Mouse (Mus musculus): ENCODE results near the gene Cd3e.

GRCm38 (mm10) chr9:45024187-45024586 is 14.8 kb upstream of the Cd3e start:
- TF ChIP-seq MAX (IDR thresholded peaks at IDR 0.05; ENCODE audit: low read length) (no peak), ETS1 (IDR thresholded peaks at IDR 0.05; ENCODE audit: low read depth, low read length) (no peak), CTCF (IDR thresholded peaks at IDR 0.05 in 2 of 3, conservative IDR thresholded peaks at IDR 0.05 in 1 of 3; ENCODE audit: control insufficient read depth in 1 of 3, insufficient read depth in 1 of 3, low read depth in 2 of 3, low read length in 3 of 3, poor library complexity in 1 of 3, severe bottlenecking in 1 of 3) (no peak), MAZ (IDR thresholded peaks at IDR 0.05; ENCODE audit: low read depth, low read length) (no peak), ZMIZ1 (IDR thresholded peaks at IDR 0.05; ENCODE audit: low read depth, low read length) (no peak), MEF2A (IDR thresholded peaks at IDR 0.05; ENCODE audit: extremely low read depth, insufficient replicate concordance, low read depth, low read length, poor library complexity, severe bottlenecking) (no peak)

All from MEL (cell line).